Mouse (Mus musculus) MEL (cell line): ENCODE measurements around the gene Layn. TPM values are rescaled to one million over a fixed set of nuclear protein-coding genes. Genes with fewer than 3 reads are reported as not detected.
A peak's percentile ranks its signal among the peaks of the same experiment; 100 is the strongest.

Source experiments
- DNase-seq: peaks from one replicate; pipeline ENCODE4 v3.0.0; 2011; ENCODE audit warnings: low read depth, low spot score
- H3K27ac ChIP-seq: 2 replicates; pipeline ENCODE4 v1.5.1; 2012; ENCODE audit warnings: low read depth, mild to moderate bottlenecking, control low read depth, low read length, moderate library complexity; ENCODE audit not compliant: control insufficient read depth
- H3K27me3 ChIP-seq, 2 experiments: fragments of 150-350 bp in 1 of 2; sonication (generic) in 1 of 2; 2 replicates each; pipeline ENCODE4 v1.6.1; 2012; ENCODE audit warnings: low read length in 2 of 2, mild to moderate bottlenecking in 2 of 2, improper control_type of control experiment in 1 of 2, moderate library complexity in 1 of 2; ENCODE audit not compliant: insufficient read depth in 2 of 2, control insufficient read depth in 1 of 2
- H3K36me3 ChIP-seq, 2 experiments: 2 replicates each; pipeline ENCODE4 v1.6.1; 2012 to 2014; ENCODE audit warnings: low read length in 2 of 2, improper control_type of control experiment in 1 of 2, inconsistent platforms in 1 of 2, mild to moderate bottlenecking in 1 of 2; ENCODE audit not compliant: insufficient read depth in 2 of 2, control insufficient read depth in 1 of 2
- H3K4me1 ChIP-seq, 2 experiments: fragments of 150-350 bp in 1 of 2; sonication (generic) in 1 of 2; 2 replicates each; pipeline ENCODE4 v1.6.1; 2012; ENCODE audit warnings: low read length in 2 of 2, improper control_type of control experiment in 1 of 2, mild to moderate bottlenecking in 1 of 2; ENCODE audit not compliant: insufficient read depth in 2 of 2, control insufficient read depth in 1 of 2
- H3K4me3 ChIP-seq, 2 experiments: fragments of 150-350 bp in 1 of 2; sonication (generic) in 1 of 2; 2 replicates each; pipeline ENCODE4 v1.5.1; 2012; ENCODE audit warnings: low read depth in 2 of 2, low read length in 2 of 2, mild to moderate bottlenecking in 2 of 2, moderate library complexity in 2 of 2, control low read depth in 1 of 2, improper control_type of control experiment in 1 of 2; ENCODE audit not compliant: control insufficient read depth in 1 of 2, insufficient read depth in 1 of 2
- H3K79me2 ChIP-seq: 2 replicates; pipeline ENCODE4 v1.6.1; 2012; ENCODE audit warnings: mild to moderate bottlenecking, low read length, moderate library complexity; ENCODE audit not compliant: control insufficient read depth, poor library complexity, insufficient read depth
- H3K9ac ChIP-seq: 2 replicates; pipeline ENCODE4 v1.6.1; 2012; ENCODE audit warnings: low read depth, mild to moderate bottlenecking, control low read depth, low read length, moderate library complexity; ENCODE audit not compliant: control insufficient read depth, poor library complexity, severe bottlenecking
- H3K9me3 ChIP-seq: fragments of 150-350 bp; sonication (generic); replicated peaks from 2 replicates; pipeline ENCODE4 v1.6.1; 2012; ENCODE audit warnings: mild to moderate bottlenecking, low read length, improper control_type of control experiment, moderate library complexity; ENCODE audit not compliant: insufficient read depth
- CHD1 ChIP-seq: IDR thresholded peaks from 2 replicates; pipeline ENCODE4 v1.6.1; 2012; ENCODE audit warnings: low read depth, mild to moderate bottlenecking, inconsistent platforms, low read length, improper control_type of control experiment
- CHD2 ChIP-seq: IDR thresholded peaks from 2 replicates; pipeline ENCODE4 v1.6.1; 2011; ENCODE audit warnings: low read length, improper control_type of control experiment
- ELF1 ChIP-seq: IDR thresholded peaks from 2 replicates; pipeline ENCODE4 v1.6.1; 2014; ENCODE audit warnings: low read depth, mild to moderate bottlenecking, inconsistent platforms, low read length, improper control_type of control experiment, moderate library complexity
- EP300 ChIP-seq, 2 experiments: IDR thresholded peaks; 2 replicates each; pipeline ENCODE4 v1.6.1; 2011; ENCODE audit warnings: improper control_type of control experiment in 2 of 2, low read length in 2 of 2, low read depth in 1 of 2, mild to moderate bottlenecking in 1 of 2
- ETS1 ChIP-seq: IDR thresholded peaks from 2 replicates; pipeline ENCODE4 v1.6.1; 2012; ENCODE audit warnings: low read depth, mild to moderate bottlenecking, inconsistent platforms, low read length, improper control_type of control experiment, moderate library complexity
- GABPA ChIP-seq: IDR thresholded peaks from 2 replicates; pipeline ENCODE4 v1.6.1; 2012; ENCODE audit warnings: low read depth, mild to moderate bottlenecking, inconsistent platforms, low read length, improper control_type of control experiment, moderate library complexity
- GATA1 ChIP-seq: IDR thresholded peaks from 2 replicates; pipeline ENCODE4 v1.6.1; 2011; ENCODE audit warnings: low read depth, low read length, improper control_type of control experiment
- JUND ChIP-seq: IDR thresholded peaks from 2 replicates; pipeline ENCODE4 v1.6.1; 2011; ENCODE audit warnings: low read depth, mild to moderate bottlenecking, improper control_type of control experiment, low read length
- KAT2A ChIP-seq: conservative IDR thresholded peaks from 2 replicates; pipeline ENCODE4 v1.6.1; 2012; ENCODE audit warnings: low read depth, low read length, improper control_type of control experiment, inconsistent platforms
- MAX ChIP-seq: IDR thresholded peaks from 2 replicates; pipeline ENCODE4 v1.6.1; 2011; ENCODE audit warnings: low read length, improper control_type of control experiment
- MAZ ChIP-seq: IDR thresholded peaks from 2 replicates; pipeline ENCODE4 v1.6.1; 2012; ENCODE audit warnings: low read depth, mild to moderate bottlenecking, inconsistent platforms, low read length, improper control_type of control experiment
- MEF2A ChIP-seq: IDR thresholded peaks from 2 replicates; pipeline ENCODE4 v1.6.1; 2014; ENCODE audit warnings: low read depth, mild to moderate bottlenecking, inconsistent platforms, low read length, improper control_type of control experiment; ENCODE audit not compliant: poor library complexity, insufficient replicate concordance, severe bottlenecking; ENCODE audit errors: extremely low read depth
- MYB ChIP-seq: IDR thresholded peaks from 2 replicates; pipeline ENCODE4 v1.6.1; 2011; ENCODE audit warnings: mild to moderate bottlenecking, low read depth, low read length, improper control_type of control experiment
- MYC ChIP-seq: IDR thresholded peaks from 2 replicates; pipeline ENCODE4 v1.6.1; 2011; ENCODE audit warnings: low read depth, mild to moderate bottlenecking, low read length, improper control_type of control experiment, moderate library complexity
- NELFE ChIP-seq: IDR thresholded peaks from 2 replicates; pipeline ENCODE4 v1.6.1; 2011; ENCODE audit warnings: low read depth, low read length, improper control_type of control experiment
- POLR2AphosphoS2 ChIP-seq: IDR thresholded peaks from 2 replicates; pipeline ENCODE4 v1.6.1; 2011; ENCODE audit warnings: low read length, improper control_type of control experiment
- POLR2AphosphoS5 ChIP-seq: IDR thresholded peaks from 2 replicates; pipeline ENCODE4 v1.6.1; 2012; ENCODE audit warnings: low read depth, borderline replicate concordance, mild to moderate bottlenecking, inconsistent platforms, low read length, moderate library complexity, mixed read lengths
- RCOR1 ChIP-seq: IDR thresholded peaks from 2 replicates; pipeline ENCODE4 v1.6.1; 2012; ENCODE audit warnings: low read depth, mild to moderate bottlenecking, inconsistent platforms, low read length, improper control_type of control experiment
- SIN3A ChIP-seq: IDR thresholded peaks from 2 replicates; pipeline ENCODE4 v1.6.1; 2012; ENCODE audit warnings: low read length, improper control_type of control experiment, inconsistent platforms
- TAL1 ChIP-seq: IDR thresholded peaks from 2 replicates; pipeline ENCODE4 v1.6.1; 2012; ENCODE audit warnings: mild to moderate bottlenecking, inconsistent platforms, low read length, moderate library complexity, mixed read lengths
- TCF12 ChIP-seq: IDR thresholded peaks from 2 replicates; pipeline ENCODE4 v1.6.1; 2014; ENCODE audit warnings: low read depth, mild to moderate bottlenecking, inconsistent platforms, low read length, improper control_type of control experiment, moderate library complexity
- UBTF ChIP-seq: IDR thresholded peaks from 2 replicates; pipeline ENCODE4 v1.6.1; 2012; ENCODE audit warnings: low read depth, mild to moderate bottlenecking, inconsistent platforms, low read length, improper control_type of control experiment, moderate library complexity, borderline replicate concordance; ENCODE audit not compliant: insufficient read depth
- USF1 ChIP-seq: IDR thresholded peaks from 2 replicates; pipeline ENCODE4 v1.6.1; 2014; ENCODE audit warnings: low read depth, mild to moderate bottlenecking, inconsistent platforms, low read length, improper control_type of control experiment, moderate library complexity
- USF2 ChIP-seq, 2 experiments: IDR thresholded peaks; 2 replicates each; pipeline ENCODE4 v1.6.1; 2011 to 2012; ENCODE audit warnings: improper control_type of control experiment in 2 of 2, low read length in 2 of 2, borderline replicate concordance in 1 of 2, inconsistent platforms in 1 of 2, low read depth in 1 of 2, mild to moderate bottlenecking in 1 of 2; ENCODE audit not compliant: insufficient read depth in 1 of 2
- ZC3H11A ChIP-seq: IDR thresholded peaks from 2 replicates; pipeline ENCODE4 v1.6.1; 2012; ENCODE audit warnings: low read depth, mild to moderate bottlenecking, inconsistent platforms, low read length, improper control_type of control experiment
- ZKSCAN1 ChIP-seq: IDR thresholded peaks from 2 replicates; pipeline ENCODE4 v1.6.1; 2012; ENCODE audit warnings: low read depth, mild to moderate bottlenecking, inconsistent platforms, low read length, improper control_type of control experiment, moderate library complexity
- polyA plus RNA-seq, 2 experiments: library from polyadenylated mRNA; stranded (reverse) in 1 of 2; unstranded in 1 of 2; fragments of >175 nt in 1 of 2; fragments of >200 nt in 1 of 2; gene quantifications; 2 replicates each; pipeline versions ENCODE4 v1.2.1 to v1.2.4; 2012; ENCODE audit warnings: low replicate concordance in 2 of 2, low read depth in 1 of 2; ENCODE audit not compliant: insufficient read length in 2 of 2, insufficient read depth in 1 of 2, missing spikeins in 1 of 2
- total RNA-seq: library from RNA; depleted of rRNA; stranded (reverse); fragments of 300-350 nt; gene quantifications from 2 replicates; pipeline ENCODE4 v1.2.3, GENCODE M21; 2012

Layn gene
- total and polyA plus RNA-seq, 3 experiments: not detected

DNA sequence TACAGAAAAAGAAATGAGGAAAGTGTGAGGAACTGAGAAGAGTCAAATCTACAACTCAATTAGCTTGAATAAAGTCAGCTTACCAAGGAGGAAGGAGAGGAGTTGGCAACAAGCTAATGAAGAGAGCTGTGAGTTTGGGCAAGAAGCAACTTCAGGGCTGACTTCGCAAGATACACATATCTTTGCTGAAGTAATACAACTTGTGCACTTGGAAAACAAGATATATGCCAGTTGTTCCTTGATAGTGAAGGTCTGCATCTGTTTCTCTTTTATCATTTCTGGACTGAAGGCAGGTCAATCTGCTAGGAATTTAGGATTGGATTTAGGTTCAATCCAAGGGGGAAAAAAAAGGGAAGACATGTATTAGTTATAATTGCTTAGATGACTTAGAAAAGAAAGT is 63.2 kb downstream of the Layn start:
- Histone ChIP-seq H3K9me3 (no peaks in the 10 kb centered on the region), H3K79me2 (peaks cover 2% of the 10 kb centered on the region)
- TF ChIP-seq POLR2AphosphoS5: no peak
- TF ChIP-seq MAZ: no peak
- no peak for TF ChIP-seq MYC
- TF ChIP-seq UBTF: no peak
- no peak for TF ChIP-seq ZC3H11A
- TF ChIP-seq POLR2AphosphoS2: no peak
- no peak for TF ChIP-seq ZKSCAN1
- peak; percentile 76; the same call in 1 of the 2 replicates for TF ChIP-seq TCF12
- TF ChIP-seq USF2 (IDR thresholded peaks at IDR 0.05; ENCODE audit: borderline replicate concordance in 1 of 2, insufficient read depth in 1 of 2, low read depth in 1 of 2, low read length in 2 of 2): no peak
- no peak for TF ChIP-seq KAT2A
- peak; percentile 60 to 76 for TF ChIP-seq EP300 (IDR thresholded peaks at IDR 0.05; ENCODE audit: low read depth in 1 of 2, low read length in 2 of 2)
- TF ChIP-seq TAL1: no peak
- TF ChIP-seq MEF2A: no peak
- no peak for TF ChIP-seq USF1
- peak; percentile 69; the same call in 1 of the 2 replicates for TF ChIP-seq GATA1
- no peak for TF ChIP-seq ELF1
- no peak for TF ChIP-seq JUND
- TF ChIP-seq NELFE: no peak
- no peak for TF ChIP-seq GABPA
- TF ChIP-seq CHD1: no peak
- no peak for TF ChIP-seq MYB
- 0 out of 2 replicates have a peak, but pooled peaks have one; percentile 9 for TF ChIP-seq RCOR1
- TF ChIP-seq SIN3A: no peak
- no peak for TF ChIP-seq CHD2
- TF ChIP-seq MAX: no peak
- TF ChIP-seq ETS1: no peak
- TF ChIP-seq, all 39 proteins: peak for 4
- peaks cover 0 to 15% of the 10 kb centered on the region in 2 experiments; a peak in 2 of 4 replicates for H3K36me3 ChIP-seq
- H3K4me3 ChIP-seq: no peak overlapping the region
- peaks cover 4 to 6% of the 10 kb centered on the region in 2 experiments; a peak in 3 of 4 replicates for H3K4me1 ChIP-seq
- H3K9ac ChIP-seq: no peak overlapping the region
- H3K27ac ChIP-seq: no peak overlapping the region
- H3K27me3 ChIP-seq: no peaks in the 10 kb centered on the region
- DNase-seq: peak; percentile 39
